Mouse (Mus musculus) liver, embryonic 15.5 days (tissue): ENCODE measurements around the gene Pign. TPM values are rescaled to one million over a fixed set of nuclear protein-coding genes. Genes with fewer than 3 reads are reported as not detected.

Source experiments
- ATAC-seq: fragments of 200-750 bp; cut with Nextera tagmentation; 2 replicates; pipeline ENCODE4 v1.8.0; 2017; ENCODE audit warnings: moderate number of reproducible peaks, mild to moderate bottlenecking, moderate library complexity; ENCODE audit not compliant: insufficient read depth
- H3K27ac ChIP-seq: fragments of 300-500 bp; sonication (generic); replicated peaks from 2 replicates; pipeline ENCODE4 v1.5.1; 2015; ENCODE audit warnings: mild to moderate bottlenecking, inconsistent platforms
- H3K27me3 ChIP-seq: fragments of 300-500 bp; sonication (generic); 2 replicates; pipeline ENCODE4 v1.6.1; 2015; ENCODE audit warnings: mild to moderate bottlenecking, inconsistent platforms
- H3K36me3 ChIP-seq: fragments of 300-500 bp; sonication (generic); replicated peaks from 2 replicates; pipeline ENCODE4 v1.6.1; 2015; ENCODE audit warnings: moderate library complexity, mild to moderate bottlenecking, inconsistent platforms
- H3K4me1 ChIP-seq: fragments of 300-500 bp; sonication (generic); replicated peaks from 2 replicates; pipeline ENCODE4 v1.6.1; 2015; ENCODE audit warnings: inconsistent platforms
- H3K4me2 ChIP-seq: fragments of 300-500 bp; sonication (generic); 2 replicates; pipeline ENCODE4 v1.6.1; 2015; ENCODE audit warnings: moderate library complexity, mild to moderate bottlenecking, inconsistent platforms
- H3K4me3 ChIP-seq: fragments of 300-500 bp; sonication (generic); replicated peaks from 2 replicates; pipeline ENCODE4 v1.5.1; 2015; ENCODE audit warnings: mild to moderate bottlenecking, inconsistent platforms
- H3K9ac ChIP-seq: fragments of 300-500 bp; sonication (generic); 2 replicates; pipeline ENCODE4 v1.6.1; 2015; ENCODE audit warnings: moderate library complexity, mild to moderate bottlenecking, inconsistent platforms
- H3K9me3 ChIP-seq: fragments of 300-500 bp; sonication (generic); replicated peaks from 2 replicates; pipeline ENCODE4 v1.6.1; 2016; ENCODE audit warnings: inconsistent platforms
- WGBS: fragments of 180-500 bp; shearing (Covaris S2); methylation state at CpG from one replicate; pipeline ENCODE4 v1.1.7; 2015; ENCODE audit warnings: mixed read lengths; ENCODE audit not compliant: insufficient replicate concordance; 5-methylcytosine and 5-hydroxymethylcytosine counted together
- microRNA-seq: library from miRNA; unstranded; fragments of <30 nt; microRNA quantifications from one replicate; pipeline ENCODE4, GENCODE M21; 2016
- polyA plus RNA-seq: library from polyadenylated mRNA; unstranded; fragments of >200 nt; fragmentation: Nextera tagmentation; extraction: Ambion mirVana; gene quantifications from 2 replicates; pipeline ENCODE4 v1.2.1, GENCODE M21; 2015

Gene Pign
- polyA plus RNA-seq, 1 experiment from 2014 or later: 4.8 TPM

GRCm38 (mm10) chr1:105507116-105507515 lies 156.4 kb downstream of the Pign start:
- no peaks in the 10 kb centered on the region for H3K36me3 ChIP-seq
- H3K27ac ChIP-seq: no peak overlapping the region
- H3K4me3 ChIP-seq: no peak overlapping the region
- no peaks in the 10 kb centered on the region for H3K27me3 ChIP-seq
- H3K9me3 ChIP-seq: no peaks in the 10 kb centered on the region
- ATAC-seq: no peak
- H3K4me2 ChIP-seq: no peak overlapping the region
- H3K4me1 ChIP-seq: no peaks in the 10 kb centered on the region
- WGBS: 65% methylated on average over 1 of the region's 1 CpGs
- no peak overlapping the region for H3K9ac ChIP-seq

GRCm38 (mm10) chr1:105492626-105493025 lies 170.9 kb downstream of the Pign start:
- no peak for ATAC-seq
- WGBS: 68% methylated on average over 5 of the region's 5 CpGs

DNA sequence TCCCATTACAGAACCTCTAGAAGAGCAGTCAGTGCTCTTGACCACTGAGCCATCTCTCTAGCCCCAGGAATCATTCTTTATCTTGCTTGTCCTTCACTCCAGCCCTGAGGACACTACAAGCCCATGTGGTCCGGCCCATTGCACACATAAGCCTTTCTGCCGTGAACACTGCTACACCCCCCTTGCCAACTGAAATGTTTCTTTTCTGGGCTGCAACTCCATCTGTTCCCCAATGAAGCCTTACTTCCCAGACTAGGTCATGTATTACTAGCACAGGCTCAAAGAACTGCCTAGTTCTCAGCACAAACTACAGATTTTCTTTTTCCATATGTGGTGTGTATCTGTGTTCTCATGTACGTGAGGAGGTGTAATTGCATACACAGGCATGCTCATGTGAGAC lies 174.0 kb downstream of the Pign start:
- H3K9ac ChIP-seq: no peak overlapping the region
- H3K4me2 ChIP-seq: no peak overlapping the region
- no peak overlapping the region for H3K4me3 ChIP-seq
- no peak overlapping the region for H3K27ac ChIP-seq
- ATAC-seq: no peak
- no peaks in the 10 kb centered on the region for H3K36me3 ChIP-seq
- H3K9me3 ChIP-seq: no peaks in the 10 kb centered on the region
- WGBS: 64% methylated on average over 3 of the region's 3 CpGs
- no peaks in the 10 kb centered on the region for H3K4me1 ChIP-seq
- no peaks in the 10 kb centered on the region for H3K27me3 ChIP-seq

More at GRCm38 (mm10) chr1:105492626-105493025, 170.9 kb downstream of the Pign start:
- H3K9ac ChIP-seq: no peak overlapping the region
- no peaks in the 10 kb centered on the region for H3K9me3 ChIP-seq
- no peaks in the 10 kb centered on the region for H3K4me1 ChIP-seq
- H3K27ac ChIP-seq: no peak overlapping the region
- H3K4me3 ChIP-seq: no peak overlapping the region
- no peaks in the 10 kb centered on the region for H3K27me3 ChIP-seq
- H3K36me3 ChIP-seq: no peaks in the 10 kb centered on the region
- no peak overlapping the region for H3K4me2 ChIP-seq

DNA sequence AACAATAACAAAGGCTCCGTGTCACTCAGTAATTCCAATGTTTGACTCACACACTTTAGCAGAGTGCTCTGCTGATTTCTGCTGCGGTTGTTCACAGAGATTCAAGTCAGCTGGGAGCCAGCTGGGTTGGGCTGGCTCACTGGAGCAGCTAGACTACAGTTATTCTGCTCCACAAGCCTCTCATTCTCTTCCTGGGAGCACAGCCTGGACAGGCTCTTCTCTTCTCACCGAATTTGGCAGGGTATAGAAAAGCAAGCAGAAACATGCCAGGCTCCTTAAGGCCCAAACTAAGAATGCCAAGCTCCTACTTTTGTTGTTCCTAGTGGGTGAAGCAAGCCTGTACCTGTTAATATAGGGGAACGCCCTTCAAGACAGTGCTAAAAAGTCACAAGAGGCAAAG lies 176.4 kb downstream of the Pign start:
- no peaks in the 10 kb centered on the region for H3K36me3 ChIP-seq
- WGBS: 42% methylated on average over 4 of the region's 4 CpGs
- no peak overlapping the region for H3K4me3 ChIP-seq
- no peak overlapping the region for H3K27ac ChIP-seq
- no peak overlapping the region for H3K9ac ChIP-seq
- H3K27me3 ChIP-seq: no peaks in the 10 kb centered on the region
- H3K4me2 ChIP-seq: no peak overlapping the region
- H3K9me3 ChIP-seq: no peaks in the 10 kb centered on the region
- no peak for ATAC-seq
- H3K4me1 ChIP-seq: no peaks in the 10 kb centered on the region

Small RNAs within 50 kb of the gene (microRNA-seq; reads per million reads assigned to microRNA genes)
- not detected for gene Gm22426

Other genes with a start within 250 kb of the Pign start
- gene Relch, start 184 bp upstream of the Pign start, polyA plus RNA-seq: 11.5 TPM in 2 replicates
- 0.38 and 0.48 TPM in 2 replicates for gene Tnfrsf11a, start 117.0 kb upstream of the Pign start, polyA plus RNA-seq